Mouse (Mus musculus): ENCODE results near the gene Unc5a. TPM values are rescaled to one million over a fixed set of nuclear protein-coding genes. Genes with fewer than 3 reads are reported as not detected.

Gene Unc5a
- polyA plus RNA-seq, 1 experiment from 2014 or later, result 15.3 TPM

- Histone ChIP-seq H3K27me3 (ENCODE audit: control insufficient read depth, insufficient read depth, low read length) (peaks cover 57% of the 10 kb centered on the region), H3K27ac (peak overlapping the region; percentile 81)
- DNase-seq (ENCODE audit: low spot score), result no peak
Measured at GRCm38 (mm10) chr13:54949592-54949991, 381 bp downstream of the Unc5a start.

GRCm38 (mm10) chr13:54950131-54950530 lies 920 bp downstream of the Unc5a start:
- no peaks in the 10 kb centered on the region for H3K36me3 ChIP-seq (replicated peaks; ENCODE audit: control insufficient read depth, insufficient read depth)
- ATAC-seq (ENCODE audit: low FRiP score) (no peak), DNase-seq (ENCODE audit: low spot score) (no peak)
- peak overlapping the region; percentile 89 for H3K9ac ChIP-seq
- H3K27me3 ChIP-seq (ENCODE audit: control insufficient read depth, insufficient read depth, low read length), result peaks cover 60% of the 10 kb centered on the region
- WGBS, result 0% methylated on average over 8 of the region's 9 CpGs
- peak overlapping the region; percentile 94 for H3K4me2 ChIP-seq (replicated peaks)
- no peak overlapping the region for H3K27ac ChIP-seq
- H3K9me3 ChIP-seq (ENCODE audit: control insufficient read depth, low read length), result no peaks in the 10 kb centered on the region
- peak overlapping the region; percentile 78 for H3K4me3 ChIP-seq (replicated peaks; ENCODE audit: low read length)
- peaks cover 20% of the 10 kb centered on the region; the same call in 1 of the 2 replicates for H3K4me1 ChIP-seq (replicated peaks; ENCODE audit: control insufficient read depth, insufficient read depth, low read length)

More at GRCm38 (mm10) chr13:54949592-54949991, 381 bp downstream of the Unc5a start:
- WGBS, result under 1% methylated on average over 37 of the region's 44 CpGs
- no peaks in the 10 kb centered on the region for H3K36me3 ChIP-seq (replicated peaks; ENCODE audit: control insufficient read depth, insufficient read depth)
- peak overlapping the region; percentile 78 for H3K4me3 ChIP-seq (replicated peaks; ENCODE audit: low read length)
- H3K9me3 ChIP-seq (ENCODE audit: control insufficient read depth, low read length), result no peaks in the 10 kb centered on the region
- peak overlapping the region; percentile 94 for H3K4me2 ChIP-seq (replicated peaks)
- H3K4me1 ChIP-seq (replicated peaks; ENCODE audit: control insufficient read depth, insufficient read depth, low read length), result peaks cover 21% of the 10 kb centered on the region
- ATAC-seq (ENCODE audit: low FRiP score), result peak; percentile 26
- peak overlapping the region; percentile 89 for H3K9ac ChIP-seq

DNA sequence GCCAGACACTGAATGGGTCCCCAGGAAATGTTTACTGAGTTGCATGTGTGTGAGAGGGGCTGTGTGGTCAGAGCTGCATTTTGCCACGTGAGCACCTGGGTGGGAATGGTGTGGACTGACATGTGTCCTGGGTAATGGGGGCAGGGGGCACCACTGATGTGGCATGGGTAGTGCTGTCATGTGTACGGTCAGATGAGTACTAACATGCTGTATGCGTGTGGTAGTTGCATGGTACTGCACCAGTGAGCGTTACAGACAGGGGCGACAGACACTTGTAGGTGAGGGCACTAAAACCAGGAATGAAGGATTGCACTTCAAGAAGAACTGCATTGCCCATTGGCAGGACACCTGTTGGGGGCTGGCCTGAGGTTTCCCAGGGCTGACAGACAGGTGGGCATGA lies 2.0 kb downstream of the Unc5a start:
- WGBS, result 44% methylated on average over 5 of the region's 5 CpGs
- peaks cover 60% of the 10 kb centered on the region for H3K27me3 ChIP-seq (ENCODE audit: control insufficient read depth, insufficient read depth, low read length)
- H3K4me1 ChIP-seq (replicated peaks; ENCODE audit: control insufficient read depth, insufficient read depth, low read length), result peaks cover 20% of the 10 kb centered on the region; the same call in 1 of the 2 replicates
- no peak overlapping the region for H3K27ac ChIP-seq
- peak overlapping the region; percentile 94 for H3K4me2 ChIP-seq (replicated peaks)
- no peaks in the 10 kb centered on the region for H3K36me3 ChIP-seq (replicated peaks; ENCODE audit: control insufficient read depth, insufficient read depth)
- DNase-seq (ENCODE audit: low spot score) (no peak), ATAC-seq (ENCODE audit: low FRiP score) (no peak)
- H3K9me3 ChIP-seq (ENCODE audit: control insufficient read depth, low read length), result no peaks in the 10 kb centered on the region
- H3K9ac ChIP-seq, result 0 out of 2 replicates have a peak overlapping the region, but pooled peaks have one; percentile 1
- H3K4me3 ChIP-seq (replicated peaks; ENCODE audit: low read length), result peak overlapping the region; percentile 78

DNA sequence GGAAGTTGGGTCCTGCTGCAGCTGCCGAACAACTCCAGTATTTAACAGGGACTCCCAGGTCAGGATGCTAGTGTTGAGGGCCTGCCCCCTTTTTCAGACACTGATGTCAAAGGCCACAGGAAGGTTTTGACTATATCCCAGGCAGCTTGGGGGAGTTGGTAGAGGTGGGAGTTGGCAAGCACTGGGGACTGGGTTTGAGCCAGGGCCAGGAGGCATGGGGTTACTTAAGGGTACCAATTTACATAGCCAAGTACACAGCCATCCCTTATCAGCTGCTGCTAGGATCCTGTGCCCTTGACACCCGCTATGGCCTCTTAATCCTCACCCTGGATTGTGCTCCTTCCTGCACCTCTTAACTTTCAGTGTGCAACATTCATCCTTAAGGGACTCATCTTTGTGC lies 5.5 kb downstream of the Unc5a start:
- H3K9me3 ChIP-seq (ENCODE audit: control insufficient read depth, low read length), result no peaks in the 10 kb centered on the region
- no peak overlapping the region for H3K27ac ChIP-seq
- ATAC-seq (ENCODE audit: low FRiP score), result no peak
- H3K9ac ChIP-seq, result no peak overlapping the region
- H3K4me1 ChIP-seq (replicated peaks; ENCODE audit: control insufficient read depth, insufficient read depth, low read length), result peaks cover 36% of the 10 kb centered on the region; the same call in 1 of the 2 replicates
- H3K36me3 ChIP-seq (replicated peaks; ENCODE audit: control insufficient read depth, insufficient read depth), result no peaks in the 10 kb centered on the region
- H3K27me3 ChIP-seq (ENCODE audit: control insufficient read depth, insufficient read depth, low read length), result peaks cover 54% of the 10 kb centered on the region
- H3K4me3 ChIP-seq (replicated peaks; ENCODE audit: low read length), result no peak overlapping the region
- no peak overlapping the region for H3K4me2 ChIP-seq (replicated peaks)
- WGBS, result 55% methylated on average over 2 of the region's 2 CpGs
- no peak for DNase-seq (ENCODE audit: low spot score)

DNA sequence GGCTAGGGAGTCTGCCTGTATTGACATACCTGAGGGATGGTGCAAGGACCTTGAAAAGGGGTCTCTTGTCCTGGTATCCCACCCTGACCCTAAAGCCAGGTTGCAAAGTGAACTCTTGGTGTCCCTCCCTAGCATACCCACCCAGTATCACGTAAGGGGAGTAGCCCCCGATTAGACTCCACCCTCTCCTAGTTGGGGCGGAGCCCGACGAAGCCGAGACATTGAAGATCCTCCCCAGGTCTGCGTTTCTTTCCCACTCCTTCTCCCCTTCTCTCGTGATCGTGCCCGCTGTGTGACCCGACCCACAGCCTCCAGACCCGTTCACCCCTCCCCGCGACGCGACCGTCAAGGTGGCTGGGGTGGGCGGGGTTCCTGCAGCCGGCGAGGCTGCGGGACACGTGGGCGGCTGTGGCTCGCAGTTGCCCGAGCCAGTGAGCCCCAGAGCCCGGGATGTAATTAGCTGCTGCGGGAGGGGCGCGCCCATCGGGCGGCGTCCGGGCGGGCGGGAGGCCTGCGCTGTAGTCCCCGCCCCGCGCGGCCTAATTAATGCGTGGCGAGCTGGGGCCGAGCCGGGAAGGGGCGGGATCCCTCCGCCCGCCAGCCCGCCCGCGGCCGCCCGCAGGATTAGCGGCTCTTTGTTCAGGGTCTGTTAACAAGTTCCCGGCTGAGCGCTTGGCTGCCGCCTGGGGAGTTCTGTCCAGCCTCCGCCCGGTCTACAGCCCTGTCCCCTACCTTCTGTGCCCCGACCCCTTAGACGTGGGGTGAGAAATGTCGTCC lies 6.7 kb downstream of the Unc5a start:
- Histone ChIP-seq H3K9me3 (ENCODE audit: control insufficient read depth, low read length) (no peaks in the 10 kb centered on the region), H3K9ac (peak overlapping the region; percentile 72), H3K36me3 (replicated peaks; ENCODE audit: control insufficient read depth, insufficient read depth) (no peaks in the 10 kb centered on the region), H3K4me3 (replicated peaks; ENCODE audit: low read length) (peak overlapping the region; percentile 45), H3K4me1 (replicated peaks; ENCODE audit: control insufficient read depth, insufficient read depth, low read length) (peaks cover 34% of the 10 kb centered on the region; the same call in 1 of the 2 replicates), H3K4me2 (replicated peaks) (peak overlapping the region; percentile 88), H3K27ac (peak overlapping the region; percentile 67), H3K27me3 (ENCODE audit: control insufficient read depth, insufficient read depth, low read length) (peaks cover 48% of the 10 kb centered on the region)
- peak; percentile 76 for ATAC-seq (ENCODE audit: low FRiP score)
- under 1% methylated on average over 61 of the region's 61 CpGs for WGBS
- DNase-seq (ENCODE audit: low spot score), result peak; percentile 73

DNA sequence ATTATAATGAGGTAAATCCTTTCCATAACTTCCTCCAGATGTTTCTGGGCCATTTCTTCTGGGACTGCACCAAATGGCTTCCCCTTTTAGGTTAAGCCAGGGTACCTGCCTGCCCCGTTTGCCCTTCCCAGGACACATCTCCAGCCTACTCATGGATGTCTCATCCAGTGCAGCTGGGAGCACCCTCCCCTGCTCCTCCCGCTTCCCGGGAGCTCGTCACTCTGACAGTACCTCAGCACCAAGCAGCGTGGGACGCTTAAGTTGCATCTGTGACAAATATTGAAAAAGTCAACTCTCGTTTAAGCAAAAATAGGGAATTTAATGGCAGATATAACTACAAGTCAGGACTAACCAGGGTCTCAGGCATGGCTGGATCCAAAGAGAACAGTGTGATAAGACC lies 8.1 kb downstream of the Unc5a start:
- no peak for ATAC-seq (ENCODE audit: low FRiP score)
- H3K4me1 ChIP-seq (replicated peaks; ENCODE audit: control insufficient read depth, insufficient read depth, low read length), result peaks cover 22% of the 10 kb centered on the region; the same call in 1 of the 2 replicates
- H3K27me3 ChIP-seq (ENCODE audit: control insufficient read depth, insufficient read depth, low read length), result peaks cover 41% of the 10 kb centered on the region; the same call in 1 of the 2 replicates
- DNase-seq (ENCODE audit: low spot score), result no peak
- H3K9ac ChIP-seq, result no peak overlapping the region
- no peak overlapping the region; the same call in 1 of the 2 replicates for H3K4me2 ChIP-seq (replicated peaks)
- H3K4me3 ChIP-seq (replicated peaks; ENCODE audit: low read length), result no peak overlapping the region
- H3K9me3 ChIP-seq (ENCODE audit: control insufficient read depth, low read length), result no peaks in the 10 kb centered on the region
- 69% methylated on average over 7 of the region's 7 CpGs for WGBS
- no peak overlapping the region for H3K27ac ChIP-seq
- H3K36me3 ChIP-seq (replicated peaks; ENCODE audit: control insufficient read depth, insufficient read depth), result no peaks in the 10 kb centered on the region

- Histone ChIP-seq H3K27me3 (ENCODE audit: control insufficient read depth, insufficient read depth, low read length) (peaks cover 27% of the 10 kb centered on the region; the same call in 1 of the 2 replicates), H3K9ac (0 out of 2 replicates have a peak overlapping the region, but pooled peaks have one; percentile 8), H3K4me2 (replicated peaks) (no peak overlapping the region), H3K36me3 (replicated peaks; ENCODE audit: control insufficient read depth, insufficient read depth) (no peaks in the 10 kb centered on the region), H3K9me3 (ENCODE audit: control insufficient read depth, low read length) (no peaks in the 10 kb centered on the region), H3K4me3 (replicated peaks; ENCODE audit: low read length) (no peak overlapping the region), H3K4me1 (replicated peaks; ENCODE audit: control insufficient read depth, insufficient read depth, low read length) (peaks cover 21% of the 10 kb centered on the region; the same call in 1 of the 2 replicates), H3K27ac (peak overlapping the region; percentile 39)
- DNase-seq (ENCODE audit: low spot score) (no peak), ATAC-seq (ENCODE audit: low FRiP score) (no peak)
- 39% methylated on average over 15 of the region's 15 CpGs for WGBS
Measured at GRCm38 (mm10) chr13:54959059-54959701, 10.0 kb downstream of the Unc5a start.

DNA sequence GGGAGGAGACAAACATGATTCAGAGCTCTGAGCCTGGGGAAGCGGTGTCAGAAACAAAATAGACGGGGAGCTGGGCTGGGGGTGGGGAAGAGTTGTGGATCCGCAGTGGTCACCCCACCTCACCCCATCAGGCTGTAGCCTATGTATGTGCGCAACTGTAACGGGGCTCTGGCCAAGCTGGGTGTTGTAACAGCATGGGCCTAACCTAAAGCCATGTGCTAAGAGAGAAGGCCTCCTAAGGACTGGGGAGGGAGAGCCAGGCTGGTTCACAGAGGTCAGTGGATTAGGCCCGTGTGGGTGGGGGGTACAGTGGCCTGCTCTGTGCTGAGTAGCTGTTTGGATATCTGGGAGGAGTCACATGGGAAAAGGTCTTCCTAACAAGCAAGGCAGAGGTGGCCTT lies 10.6 kb downstream of the Unc5a start:
- Histone ChIP-seq H3K9me3 (ENCODE audit: control insufficient read depth, low read length) (no peaks in the 10 kb centered on the region), H3K4me3 (replicated peaks; ENCODE audit: low read length) (no peak overlapping the region), H3K4me1 (replicated peaks; ENCODE audit: control insufficient read depth, insufficient read depth, low read length) (peaks cover 21% of the 10 kb centered on the region; the same call in 1 of the 2 replicates), H3K27ac (peak overlapping the region; percentile 39; the same call in 1 of the 2 replicates), H3K9ac (0 out of 2 replicates have a peak overlapping the region, but pooled peaks have one; percentile 8), H3K4me2 (replicated peaks) (no peak overlapping the region), H3K36me3 (replicated peaks; ENCODE audit: control insufficient read depth, insufficient read depth) (no peaks in the 10 kb centered on the region), H3K27me3 (ENCODE audit: control insufficient read depth, insufficient read depth, low read length) (peaks cover 21% of the 10 kb centered on the region)
- DNase-seq (ENCODE audit: low spot score) (no peak), ATAC-seq (ENCODE audit: low FRiP score) (no peak)
- WGBS, result 35% methylated on average over 6 of the region's 6 CpGs

GRCm38 (mm10) chr13:54960491-54960890 lies 11.3 kb downstream of the Unc5a start:
- no peak for ATAC-seq (ENCODE audit: low FRiP score)
- Histone ChIP-seq H3K9ac (no peak overlapping the region), H3K4me1 (replicated peaks; ENCODE audit: control insufficient read depth, insufficient read depth, low read length) (peaks cover 21% of the 10 kb centered on the region; the same call in 1 of the 2 replicates), H3K27ac (no peak overlapping the region), H3K36me3 (replicated peaks; ENCODE audit: control insufficient read depth, insufficient read depth) (no peaks in the 10 kb centered on the region), H3K27me3 (ENCODE audit: control insufficient read depth, insufficient read depth, low read length) (peaks cover 20% of the 10 kb centered on the region), H3K4me2 (replicated peaks) (no peak overlapping the region), H3K9me3 (ENCODE audit: control insufficient read depth, low read length) (no peaks in the 10 kb centered on the region), H3K4me3 (replicated peaks; ENCODE audit: low read length) (no peak overlapping the region)
- DNase-seq (ENCODE audit: low spot score), result no peak
- WGBS, result 80% methylated on average over 3 of the region's 3 CpGs
